Mouse (Mus musculus): ENCODE results near the gene Klhl22.

- TF ChIP-seq TAL1 (conservative IDR thresholded peaks at IDR 0.05; ENCODE audit: low read depth, low read length) (no peak), CTCF (IDR thresholded peaks at IDR 0.05; ENCODE audit: low read depth, low read length) (no peak)
These were observed 43.6 kb downstream of the Klhl22 start for GRCm38 (mm10) chr16:17802839-17803674.
